Mouse (Mus musculus) stomach, postnatal 0 days (tissue): ENCODE results near the gene Rnf25.

ENCODE experiments used
- CTCF ChIP-seq: IDR thresholded peaks from 2 replicates; pipeline ENCODE4 v1.5.1; 2016; ENCODE audit warnings: antibody characterized with exemption, low read depth, mild to moderate bottlenecking, moderate library complexity
- EP300 ChIP-seq: optimal IDR thresholded peaks from 2 replicates; pipeline ENCODE3; 2016; ENCODE audit warnings: antibody characterized with exemption

- no peak for TF ChIP-seq CTCF
- no peak for TF ChIP-seq EP300
Observed at GRCm38 (mm10) chr1:74587233-74587772, 13.9 kb downstream of the Rnf25 start.
